Mouse (Mus musculus): ENCODE results near the gene C530008M17Rik.

DNA sequence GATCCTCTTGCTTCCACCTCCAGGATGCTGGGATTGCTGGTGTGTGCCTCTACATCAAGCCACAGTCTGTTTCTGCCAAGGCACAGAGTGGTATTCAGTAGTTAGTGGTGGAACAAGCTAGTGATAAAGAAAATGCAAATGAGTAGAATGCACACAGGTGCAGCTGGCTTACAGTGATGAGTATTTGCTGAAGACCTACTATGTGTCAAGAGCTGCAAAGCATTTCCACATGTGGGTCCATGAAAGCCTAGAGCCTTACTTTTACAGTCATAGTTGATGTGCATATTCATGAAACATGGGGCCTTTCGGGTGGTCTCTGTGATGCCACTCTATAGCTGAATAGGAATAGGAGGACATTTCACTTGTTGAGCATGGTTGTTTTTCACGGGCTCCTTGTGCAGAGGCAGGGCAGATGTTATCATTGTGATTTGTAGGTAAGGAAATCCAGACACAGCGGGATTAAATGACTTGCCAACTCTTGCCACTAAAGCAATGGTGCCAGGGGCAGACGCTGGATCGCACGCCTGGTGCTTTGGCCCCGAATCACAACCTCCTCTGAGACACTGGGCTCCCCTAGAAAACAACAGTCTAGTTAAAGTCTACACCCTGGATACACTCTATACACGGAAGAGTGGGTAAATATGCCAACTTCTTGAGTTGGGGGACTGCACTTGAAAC lies 3.8 kb downstream of the C530008M17Rik start:
- TF ChIP-seq CTCF (conservative IDR thresholded peaks at IDR 0.05; ENCODE audit: low read length) (no peak), POU5F1 (IDR thresholded peaks at IDR 0.05; ENCODE audit: borderline replicate concordance, low read length) (no peak)

Measured in E14TG2a.4 (cell line).